Mouse (Mus musculus) liver, adult 2 months (tissue): ENCODE data around the gene Elmod3.

ENCODE experiments used
- CTCF ChIP-seq: fragments of 200-500 bp; IDR thresholded peaks from 2 replicates; pipeline ENCODE4 v1.5.1; 2011; ENCODE audit warnings: low read depth, low read length, control low read depth
- POLR2A ChIP-seq: fragments of 200-500 bp; IDR thresholded peaks from 2 replicates; pipeline ENCODE4 v1.6.1; 2011; ENCODE audit warnings: low read length, control low read depth; ENCODE audit not compliant: insufficient read depth; ENCODE audit errors: extremely low read depth

- TF ChIP-seq CTCF (no peak), POLR2A (no peak)
These were observed 75.0 kb downstream of the Elmod3 start for GRCm38 (mm10) chr6:72523222-72523621.
